Mouse (Mus musculus) bone marrow macrophage, adult 2 months (primary cell): ENCODE results near the gene Slc25a38.

Experiments used
- CTCF ChIP-seq: IDR thresholded peaks from 2 replicates; pipeline ENCODE4 v1.5.1; 2012; ENCODE audit warnings: low read depth, mild to moderate bottlenecking, low read length, moderate library complexity
- POLR2A ChIP-seq: IDR thresholded peaks from 2 replicates; pipeline ENCODE4 v1.6.1; 2012; ENCODE audit warnings: mild to moderate bottlenecking, low read depth, low read length, borderline replicate concordance

DNA sequence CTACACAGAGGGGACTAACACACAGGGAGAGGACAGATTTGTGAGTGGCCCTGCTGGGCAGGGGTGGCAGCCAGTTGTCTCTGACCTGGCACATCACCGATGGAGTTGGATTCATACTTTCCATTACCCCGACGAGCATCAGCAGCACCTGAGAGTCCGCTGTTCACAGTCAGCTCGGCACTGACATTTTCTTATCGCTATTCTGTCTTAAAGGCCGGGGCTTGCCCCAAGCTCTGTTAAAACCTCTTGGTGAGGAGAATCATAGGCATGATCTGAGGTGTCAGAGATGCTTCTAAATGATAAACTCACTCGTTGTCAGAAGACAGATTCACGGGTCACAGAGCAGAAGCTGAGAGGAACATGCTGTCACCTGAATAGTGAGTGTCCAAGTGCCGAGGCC is 19.1 kb upstream of the Slc25a38 start:
- no peak for TF ChIP-seq POLR2A
- TF ChIP-seq CTCF = no peak
